Mouse (Mus musculus): ENCODE measurements around the gene H2-DMa. TPM values are rescaled to one million over a fixed set of nuclear protein-coding genes. Genes with fewer than 3 reads are reported as not detected.

The H2-DMa gene
- polyA plus RNA-seq, 1 experiment from 2014 or later = 15.8 TPM

DNA sequence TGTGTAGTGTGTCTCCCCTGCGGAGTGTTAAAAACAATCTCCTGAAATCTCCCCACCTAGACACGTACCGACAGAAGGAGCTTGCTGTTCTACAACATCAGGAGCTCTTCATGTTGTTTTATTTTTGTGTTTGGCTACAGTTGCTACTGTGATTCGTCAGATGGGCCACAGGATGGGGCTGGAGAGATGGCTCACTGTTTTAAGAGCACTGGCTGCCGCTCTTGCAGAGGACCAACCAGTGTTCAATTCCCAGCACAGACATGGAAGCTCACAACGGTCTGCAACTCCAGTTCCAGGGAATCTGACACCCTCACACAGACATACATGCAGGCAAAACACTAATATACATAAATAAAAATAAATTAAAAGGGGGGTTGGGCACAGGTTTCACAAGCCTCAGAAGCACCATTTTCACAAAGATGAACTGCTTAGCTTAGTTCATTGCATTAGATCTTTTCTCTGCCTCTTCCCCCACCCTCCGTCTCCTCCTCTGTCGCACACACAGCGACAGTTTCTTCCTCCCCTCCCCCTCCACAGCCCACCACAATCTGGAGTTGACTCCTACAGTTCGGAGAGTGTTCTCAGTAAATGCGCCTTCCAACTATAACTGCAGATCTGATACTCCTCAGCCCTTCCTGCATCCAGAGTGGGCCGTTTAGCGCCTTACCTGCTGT is 9.1 kb downstream of the H2-DMa start:
- Histone ChIP-seq H3K4me2 (ENCODE audit: low read length) (peak overlapping the region; percentile 29), H3K27ac (ENCODE audit: low read length) (peak overlapping the region; percentile 68), H3K4me1 (replicated peaks; ENCODE audit: control insufficient read depth, insufficient read depth, low read length) (peaks cover 28% of the 10 kb centered on the region), H3K9me3 (ENCODE audit: control insufficient read depth, low read length) (no peaks in the 10 kb centered on the region), H3K27me3 (replicated peaks; ENCODE audit: control insufficient read depth, insufficient read depth, low read length) (no peaks in the 10 kb centered on the region), H3K9ac (replicated peaks; ENCODE audit: low read depth, low read length) (no peak overlapping the region), H3K36me3 (ENCODE audit: control insufficient read depth, insufficient read depth) (no peaks in the 10 kb centered on the region), H3K4me3 (replicated peaks; ENCODE audit: low read length) (0 out of 2 replicates have a peak overlapping the region, but pooled peaks have one; percentile 10)
- 20% methylated on average over 13 of the region's 13 CpGs for WGBS
- peak; percentile 57 for ATAC-seq

DNA sequence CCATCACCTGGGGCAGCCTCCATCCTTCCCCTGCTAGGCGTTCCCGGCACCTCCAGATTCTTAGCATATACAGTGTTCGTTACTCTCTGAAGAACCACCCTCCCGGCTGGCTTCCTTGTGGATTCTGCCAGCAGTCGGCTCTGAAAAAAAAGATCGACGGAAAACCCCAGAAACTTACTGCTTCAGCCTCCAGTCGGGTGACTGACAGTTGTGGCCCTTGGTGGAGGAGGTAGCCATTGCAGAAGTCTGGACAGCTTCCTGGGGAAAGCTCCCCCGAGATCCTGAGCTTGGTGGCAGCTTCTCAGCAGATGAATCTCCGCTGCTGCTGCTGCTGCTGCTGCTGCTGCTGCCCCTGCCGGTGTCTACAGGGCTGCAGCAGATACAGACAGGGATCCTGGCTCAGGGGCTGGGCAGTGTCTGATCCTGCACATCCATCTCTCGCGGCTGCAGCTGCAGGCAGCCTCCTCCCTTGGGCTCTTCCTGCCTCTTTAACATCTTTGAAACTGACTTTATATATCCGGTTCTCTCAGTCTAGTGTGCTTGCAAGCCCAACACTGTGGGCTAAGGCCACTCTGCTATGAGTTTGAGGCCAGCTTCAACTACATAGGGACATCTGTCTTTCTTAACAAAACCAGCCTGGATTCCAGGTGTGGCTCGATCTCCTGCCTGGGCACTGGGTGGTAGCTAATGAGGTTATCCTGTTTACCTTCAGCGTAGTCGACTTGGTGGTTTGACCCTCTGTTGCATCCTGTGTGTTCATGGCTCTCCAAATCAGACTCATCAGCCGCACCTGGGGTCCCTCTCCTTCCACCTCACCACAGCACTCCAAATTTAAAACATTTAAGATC is 9.8 kb downstream of the H2-DMa start:
- WGBS = 18% methylated on average over 18 of the region's 18 CpGs
- H3K27ac ChIP-seq (ENCODE audit: low read length) = peak overlapping the region; percentile 68
- H3K4me1 ChIP-seq (replicated peaks; ENCODE audit: control insufficient read depth, insufficient read depth, low read length) = peaks cover 20% of the 10 kb centered on the region
- H3K9me3 ChIP-seq (ENCODE audit: control insufficient read depth, low read length) = no peaks in the 10 kb centered on the region
- H3K9ac ChIP-seq (replicated peaks; ENCODE audit: low read depth, low read length) = no peak overlapping the region
- H3K4me2 ChIP-seq (ENCODE audit: low read length) = peak overlapping the region; percentile 29
- ATAC-seq = no peak
- 0 out of 2 replicates have a peak overlapping the region, but pooled peaks have one; percentile 10 for H3K4me3 ChIP-seq (replicated peaks; ENCODE audit: low read length)
- no peaks in the 10 kb centered on the region for H3K27me3 ChIP-seq (replicated peaks; ENCODE audit: control insufficient read depth, insufficient read depth, low read length)
- H3K36me3 ChIP-seq (ENCODE audit: control insufficient read depth, insufficient read depth) = no peaks in the 10 kb centered on the region

DNA sequence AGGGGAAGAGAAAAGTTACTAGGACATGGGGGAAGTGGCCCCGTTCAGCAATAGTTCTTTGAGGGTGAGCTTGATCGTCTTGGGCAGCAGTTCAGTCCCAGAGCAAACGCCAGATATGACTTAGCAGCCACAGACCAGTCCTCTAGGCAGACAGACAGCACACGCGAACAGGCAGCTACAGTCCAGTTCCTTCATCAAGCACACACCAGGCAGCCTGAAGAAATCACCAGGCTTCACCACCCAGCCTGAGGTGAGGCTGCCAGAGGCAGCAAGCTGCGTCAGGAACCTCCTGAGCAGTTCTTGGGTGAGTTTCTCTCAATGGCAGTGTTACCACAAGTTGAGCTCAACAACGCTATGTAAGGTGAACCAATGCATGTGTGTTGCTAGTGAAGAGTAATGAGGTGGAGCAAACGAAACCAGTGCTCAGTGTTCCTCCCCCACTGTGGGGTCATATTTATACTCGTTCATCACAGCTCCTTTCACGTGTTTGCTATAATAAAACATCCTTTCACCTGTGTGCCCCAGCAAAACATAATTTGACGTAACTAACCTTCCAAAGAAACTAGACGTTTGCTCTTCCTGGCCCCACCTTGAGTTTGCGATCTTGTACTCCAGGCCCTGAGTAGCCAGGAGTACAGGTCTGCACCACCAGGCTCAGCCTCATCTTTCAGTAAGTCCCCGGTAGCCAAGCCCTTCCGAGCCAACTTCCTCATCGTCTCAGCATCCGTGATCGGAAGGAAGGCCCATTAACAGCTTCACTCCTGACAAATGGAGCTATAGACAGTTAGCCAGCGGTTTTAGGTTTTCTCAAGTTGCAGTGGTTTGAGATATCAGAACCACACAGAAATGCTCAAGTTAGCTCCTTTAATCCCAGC is 11.0 kb downstream of the H2-DMa start:
- no peak for ATAC-seq
- Histone ChIP-seq H3K4me2 (ENCODE audit: low read length) (no peak overlapping the region), H3K4me3 (replicated peaks; ENCODE audit: low read length) (no peak overlapping the region), H3K36me3 (ENCODE audit: control insufficient read depth, insufficient read depth) (no peaks in the 10 kb centered on the region), H3K4me1 (replicated peaks; ENCODE audit: control insufficient read depth, insufficient read depth, low read length) (peaks cover 14% of the 10 kb centered on the region), H3K27me3 (replicated peaks; ENCODE audit: control insufficient read depth, insufficient read depth, low read length) (no peaks in the 10 kb centered on the region), H3K27ac (ENCODE audit: low read length) (no peak overlapping the region), H3K9ac (replicated peaks; ENCODE audit: low read depth, low read length) (no peak overlapping the region), H3K9me3 (ENCODE audit: control insufficient read depth, low read length) (no peaks in the 10 kb centered on the region)
- WGBS = 84% methylated on average over 19 of the region's 19 CpGs

DNA sequence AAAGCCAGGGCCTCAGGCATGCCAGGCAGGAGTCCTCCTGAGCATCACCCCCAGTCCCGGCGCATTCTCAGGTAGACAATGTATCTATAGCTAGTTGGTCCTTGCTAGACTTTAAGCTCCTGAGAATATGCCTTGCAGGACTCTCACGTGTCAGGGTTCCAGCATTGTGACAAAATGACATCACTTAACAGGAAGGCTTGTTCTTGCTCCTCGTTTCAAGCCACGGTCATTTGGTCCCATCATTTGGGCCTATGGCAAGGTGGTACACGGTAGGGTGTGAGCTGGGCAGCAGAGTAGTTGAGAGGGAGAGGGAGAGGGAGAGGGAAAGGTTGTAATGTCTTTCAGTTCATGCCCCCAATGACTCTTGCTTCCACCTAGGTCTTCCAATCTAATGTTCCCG is 12.6 kb downstream of the H2-DMa start:
- Histone ChIP-seq H3K4me2 (ENCODE audit: low read length) (no peak overlapping the region), H3K4me3 (replicated peaks; ENCODE audit: low read length) (no peak overlapping the region), H3K4me1 (replicated peaks; ENCODE audit: control insufficient read depth, insufficient read depth, low read length) (peaks cover 18% of the 10 kb centered on the region), H3K9me3 (ENCODE audit: control insufficient read depth, low read length) (no peaks in the 10 kb centered on the region), H3K9ac (replicated peaks; ENCODE audit: low read depth, low read length) (no peak overlapping the region), H3K27ac (ENCODE audit: low read length) (no peak overlapping the region), H3K27me3 (replicated peaks; ENCODE audit: control insufficient read depth, insufficient read depth, low read length) (no peaks in the 10 kb centered on the region), H3K36me3 (ENCODE audit: control insufficient read depth, insufficient read depth) (no peaks in the 10 kb centered on the region)
- WGBS = 73% methylated on average over 7 of the region's 7 CpGs
- ATAC-seq = no peak

DNA sequence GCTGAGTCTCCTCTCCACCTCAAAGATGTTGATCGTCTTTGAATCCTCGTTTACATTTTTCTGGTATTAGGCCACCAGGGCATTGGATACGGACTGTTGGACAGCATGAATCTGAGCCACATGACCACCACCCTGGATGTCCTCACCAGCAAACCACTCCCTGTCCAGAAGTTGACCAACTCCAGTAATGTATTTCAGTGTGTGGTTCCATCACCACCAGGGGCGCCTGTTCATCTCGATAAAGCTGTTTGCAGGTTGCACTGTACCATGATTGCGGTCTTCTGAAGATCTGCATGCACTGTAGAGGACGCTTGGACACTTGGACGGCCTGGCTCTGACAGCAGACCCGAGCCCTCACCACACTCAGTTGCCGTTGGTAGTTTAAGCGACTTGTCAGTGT is 13.9 kb downstream of the H2-DMa start:
- Histone ChIP-seq H3K9me3 (ENCODE audit: control insufficient read depth, low read length) (no peaks in the 10 kb centered on the region), H3K4me2 (ENCODE audit: low read length) (no peak overlapping the region), H3K9ac (replicated peaks; ENCODE audit: low read depth, low read length) (no peak overlapping the region), H3K4me3 (replicated peaks; ENCODE audit: low read length) (no peak overlapping the region), H3K4me1 (replicated peaks; ENCODE audit: control insufficient read depth, insufficient read depth, low read length) (peaks cover 16% of the 10 kb centered on the region), H3K27me3 (replicated peaks; ENCODE audit: control insufficient read depth, insufficient read depth, low read length) (peaks cover 1% of the 10 kb centered on the region; the same call in 1 of the 2 replicates), H3K36me3 (ENCODE audit: control insufficient read depth, insufficient read depth) (no peaks in the 10 kb centered on the region), H3K27ac (ENCODE audit: low read length) (no peak overlapping the region)
- no peak for ATAC-seq
- WGBS = 88% methylated on average over 11 of the region's 11 CpGs

DNA sequence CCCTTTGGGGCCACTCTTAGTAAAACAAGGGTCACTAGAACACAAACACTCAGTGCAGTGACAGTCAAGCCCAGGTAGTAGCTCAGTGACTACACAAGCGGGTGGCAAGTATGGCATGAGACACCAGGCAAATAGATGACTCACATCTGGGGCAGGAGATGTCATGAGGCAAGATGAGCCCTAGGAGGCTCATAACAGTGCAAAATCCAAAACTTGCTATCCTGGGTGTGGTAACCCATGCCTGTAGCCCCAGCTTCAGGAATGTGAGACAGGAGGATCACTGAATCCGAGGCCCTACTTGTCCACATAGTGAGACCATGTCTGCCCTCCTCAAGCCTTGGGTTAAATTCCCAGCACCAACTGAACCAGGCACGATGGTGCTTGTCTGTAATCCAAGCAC is 15.1 kb downstream of the H2-DMa start:
- H3K27ac ChIP-seq (ENCODE audit: low read length) = no peak overlapping the region
- peaks cover 9% of the 10 kb centered on the region for H3K4me1 ChIP-seq (replicated peaks; ENCODE audit: control insufficient read depth, insufficient read depth, low read length)
- H3K36me3 ChIP-seq (ENCODE audit: control insufficient read depth, insufficient read depth) = no peaks in the 10 kb centered on the region
- H3K27me3 ChIP-seq (replicated peaks; ENCODE audit: control insufficient read depth, insufficient read depth, low read length) = peaks cover 10% of the 10 kb centered on the region; the same call in 1 of the 2 replicates
- no peak for ATAC-seq
- WGBS = 88% methylated on average over 3 of the region's 3 CpGs
- no peak overlapping the region for H3K9ac ChIP-seq (replicated peaks; ENCODE audit: low read depth, low read length)
- H3K9me3 ChIP-seq (ENCODE audit: control insufficient read depth, low read length) = no peaks in the 10 kb centered on the region
- H3K4me2 ChIP-seq (ENCODE audit: low read length) = no peak overlapping the region
- H3K4me3 ChIP-seq (replicated peaks; ENCODE audit: low read length) = no peak overlapping the region

DNA sequence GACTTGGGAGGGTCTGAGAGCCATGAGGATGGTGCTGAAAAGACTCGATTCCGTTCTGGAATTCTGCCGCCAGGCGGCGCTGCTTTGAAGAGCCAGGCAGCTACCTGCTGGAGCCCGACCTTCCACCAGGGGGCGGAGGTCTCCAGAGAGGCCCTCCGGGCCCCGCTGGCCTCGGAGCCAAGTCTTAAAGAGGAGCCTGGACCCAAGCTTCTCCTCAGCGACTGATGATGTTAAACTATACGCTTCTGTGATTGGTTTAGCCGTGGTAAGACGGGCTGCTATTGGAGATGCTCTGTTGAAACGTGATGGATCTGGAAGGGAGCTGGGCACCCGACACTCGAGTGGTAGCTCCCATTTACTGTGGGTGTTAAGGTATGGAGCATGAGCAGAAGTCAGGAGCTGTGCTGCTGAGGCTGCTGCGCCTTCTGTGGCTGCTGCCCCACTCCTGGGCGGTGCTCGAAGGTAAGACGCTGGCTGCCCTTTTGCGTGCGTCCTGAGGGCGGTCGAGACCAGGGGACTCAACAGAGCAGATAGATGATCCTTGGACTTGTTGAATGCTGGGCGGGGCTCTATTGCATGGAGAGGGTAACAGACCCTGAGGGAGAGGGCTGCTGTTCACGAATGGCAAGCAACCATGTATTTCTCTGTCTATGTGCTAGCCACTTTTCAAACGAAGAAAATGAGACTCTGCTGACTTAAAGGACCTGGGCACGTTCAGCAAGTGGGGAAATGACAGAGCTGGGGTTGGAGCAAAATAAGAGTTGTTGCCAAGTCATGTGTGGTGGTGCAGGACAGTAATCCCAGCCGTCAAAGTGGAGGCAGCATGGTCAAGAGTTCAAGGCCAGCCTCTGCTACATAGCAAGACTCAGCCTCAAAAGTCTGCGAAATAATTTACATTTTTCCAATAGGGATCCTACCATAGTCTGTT is 16.2 kb downstream of the H2-DMa start:
- Histone ChIP-seq H3K27me3 (replicated peaks; ENCODE audit: control insufficient read depth, insufficient read depth, low read length) (peaks cover 21% of the 10 kb centered on the region), H3K4me1 (replicated peaks; ENCODE audit: control insufficient read depth, insufficient read depth, low read length) (peaks cover 12% of the 10 kb centered on the region), H3K4me3 (replicated peaks; ENCODE audit: low read length) (peak overlapping the region; percentile 41), H3K9me3 (ENCODE audit: control insufficient read depth, low read length) (no peaks in the 10 kb centered on the region), H3K36me3 (ENCODE audit: control insufficient read depth, insufficient read depth) (no peaks in the 10 kb centered on the region), H3K4me2 (ENCODE audit: low read length) (peak overlapping the region; percentile 80), H3K9ac (replicated peaks; ENCODE audit: low read depth, low read length) (peak overlapping the region; percentile 46), H3K27ac (ENCODE audit: low read length) (no peak overlapping the region)
- WGBS = 6% methylated on average over 31 of the region's 31 CpGs
- peak; percentile 98 for ATAC-seq

DNA sequence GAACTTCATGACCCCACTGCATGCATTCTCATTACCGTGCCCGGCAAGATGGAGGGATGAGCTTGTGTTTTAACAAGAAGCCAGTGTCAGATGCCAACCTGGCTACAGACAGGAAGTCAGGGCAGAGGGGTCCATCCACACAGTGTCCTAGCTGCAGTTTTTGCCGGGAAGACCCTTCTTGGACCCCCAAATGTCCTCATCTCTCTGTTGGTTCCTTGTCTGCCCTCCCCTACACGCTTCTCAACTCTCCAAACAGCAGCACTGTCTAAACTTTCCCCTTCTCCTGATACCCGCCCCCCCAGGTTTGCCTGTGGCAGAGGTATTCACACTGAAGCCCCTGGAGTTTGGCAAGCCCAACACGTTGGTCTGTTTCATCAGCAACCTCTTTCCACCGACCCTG is 18.3 kb downstream of the H2-DMa start:
- Histone ChIP-seq H3K36me3 (ENCODE audit: control insufficient read depth, insufficient read depth) (no peaks in the 10 kb centered on the region), H3K9ac (replicated peaks; ENCODE audit: low read depth, low read length) (no peak overlapping the region), H3K4me1 (replicated peaks; ENCODE audit: control insufficient read depth, insufficient read depth, low read length) (peaks cover 12% of the 10 kb centered on the region), H3K4me2 (ENCODE audit: low read length) (no peak overlapping the region), H3K27ac (ENCODE audit: low read length) (no peak overlapping the region), H3K9me3 (ENCODE audit: control insufficient read depth, low read length) (no peaks in the 10 kb centered on the region), H3K27me3 (replicated peaks; ENCODE audit: control insufficient read depth, insufficient read depth, low read length) (peaks cover 28% of the 10 kb centered on the region), H3K4me3 (replicated peaks; ENCODE audit: low read length) (no peak overlapping the region)
- WGBS = 73% methylated on average over 7 of the region's 7 CpGs
- no peak for ATAC-seq

All from forebrain, embryonic 16.5 days (tissue).